Mouse (Mus musculus): ENCODE data around the gene Hist1h4m. TPM values are rescaled to one million over a fixed set of nuclear protein-coding genes. Genes with fewer than 3 reads are reported as not detected.

Gene Hist1h4m
- polyA plus RNA-seq, 1 experiment from 2014 or later, result not detected

Small RNA genes within 50 kb of the gene (microRNA-seq; reads per million reads assigned to microRNA genes)
- gene Gm19658 (not detected), gene Gm44346 (not detected), gene Gm44466 (not detected)

Other genes with a start within 250 kb of the Hist1h4m start
- not detected in 2 replicates for gene Olfr1364, start 230.0 kb upstream of the Hist1h4m start, polyA plus RNA-seq (2015; fragmentation: Nextera tagmentation; extraction: Ambion mirVana)
- not detected in 2 replicates for gene Olfr1362, start 197.7 kb upstream of the Hist1h4m start, polyA plus RNA-seq (2015; fragmentation: Nextera tagmentation; extraction: Ambion mirVana)
- not detected in 2 replicates for gene Olfr11, start 169.2 kb upstream of the Hist1h4m start, polyA plus RNA-seq (2015; fragmentation: Nextera tagmentation; extraction: Ambion mirVana)
- not detected in 2 replicates for gene Olfr1361, start 148.4 kb upstream of the Hist1h4m start, polyA plus RNA-seq (2015; fragmentation: Nextera tagmentation; extraction: Ambion mirVana)
- gene Olfr1360, start 134.3 kb upstream of the Hist1h4m start, polyA plus RNA-seq (2015; fragmentation: Nextera tagmentation; extraction: Ambion mirVana), result not detected in 2 replicates
- not detected in 2 replicates for gene Olfr1359, start 113.6 kb upstream of the Hist1h4m start, polyA plus RNA-seq (2015; fragmentation: Nextera tagmentation; extraction: Ambion mirVana)
- 2.3 and 2.5 TPM in 2 replicates for gene Hist1h2bl, start 95.6 kb upstream of the Hist1h4m start, polyA plus RNA-seq (2015; fragmentation: Nextera tagmentation; extraction: Ambion mirVana)
- gene Hist1h2ai, start 95.3 kb upstream of the Hist1h4m start, polyA plus RNA-seq (2015; fragmentation: Nextera tagmentation; extraction: Ambion mirVana), result 10.9 and 17.9 TPM in 2 replicates
- 4.8 and 9.5 TPM in 2 replicates for gene Hist1h3h, start 94.1 kb upstream of the Hist1h4m start, polyA plus RNA-seq (2015; fragmentation: Nextera tagmentation; extraction: Ambion mirVana)
- 1.7 and 3.5 TPM in 2 replicates for gene Hist1h2bm, start 89.7 kb upstream of the Hist1h4m start, polyA plus RNA-seq (2015; fragmentation: Nextera tagmentation; extraction: Ambion mirVana)
- 0.66 and 2.1 TPM in 2 replicates for gene Hist1h4j, start 76.7 kb upstream of the Hist1h4m start, polyA plus RNA-seq (2015; fragmentation: Nextera tagmentation; extraction: Ambion mirVana)
- 4.0 and 4.7 TPM in 2 replicates for gene Hist1h4k, start 61.2 kb upstream of the Hist1h4m start, polyA plus RNA-seq (2015; fragmentation: Nextera tagmentation; extraction: Ambion mirVana)
- gene Hist1h2ak, start 57.9 kb upstream of the Hist1h4m start, polyA plus RNA-seq (2015; fragmentation: Nextera tagmentation; extraction: Ambion mirVana), result 13.0 and 13.5 TPM in 2 replicates
- gene Hist1h2bn, start 57.6 kb upstream of the Hist1h4m start, polyA plus RNA-seq (2015; fragmentation: Nextera tagmentation; extraction: Ambion mirVana), result 1.9 and 2.5 TPM in 2 replicates
- 10.0 and 14.9 TPM in 2 replicates for gene Hist1h1b, start 31.1 kb upstream of the Hist1h4m start, polyA plus RNA-seq (2015; fragmentation: Nextera tagmentation; extraction: Ambion mirVana)
- gene Hist1h3i, start 28.4 kb upstream of the Hist1h4m start, polyA plus RNA-seq (2015; fragmentation: Nextera tagmentation; extraction: Ambion mirVana), result 53.6 and 66.8 TPM in 2 replicates
- gene Hist1h2an, start 24.5 kb upstream of the Hist1h4m start, polyA plus RNA-seq (2015; fragmentation: Nextera tagmentation; extraction: Ambion mirVana), result 3.8 and 4.1 TPM in 2 replicates
- gene Hist1h2bp, start 24.3 kb upstream of the Hist1h4m start, polyA plus RNA-seq (2015; fragmentation: Nextera tagmentation; extraction: Ambion mirVana), result 1.5 and 1.7 TPM in 2 replicates
- 13.4 and 17.9 TPM in 2 replicates for gene Hist1h2bq, start 1.5 kb upstream of the Hist1h4m start, polyA plus RNA-seq (2015; fragmentation: Nextera tagmentation; extraction: Ambion mirVana)
- gene Hist1h2ao, start 1.3 kb upstream of the Hist1h4m start, polyA plus RNA-seq (2015; fragmentation: Nextera tagmentation; extraction: Ambion mirVana), result not detected in 2 replicates
- 5.7 and 9.6 TPM in 2 replicates for gene Hist1h4n, start 20.4 kb downstream of the Hist1h4m start, polyA plus RNA-seq (2015; fragmentation: Nextera tagmentation; extraction: Ambion mirVana)
- gene Hist1h2ap, start 21.8 kb downstream of the Hist1h4m start, polyA plus RNA-seq (2015; fragmentation: Nextera tagmentation; extraction: Ambion mirVana), result 2,307 and 2,693 TPM in 2 replicates
- 15.5 and 19.5 TPM in 2 replicates for gene Hist1h2br, start 22.0 kb downstream of the Hist1h4m start, polyA plus RNA-seq (2015; fragmentation: Nextera tagmentation; extraction: Ambion mirVana)
- gene Zfp184, start 133.3 kb downstream of the Hist1h4m start, polyA plus RNA-seq (2015; fragmentation: Nextera tagmentation; extraction: Ambion mirVana), result 4.4 and 4.7 TPM in 2 replicates
- gene Pom121l2, start 169.4 kb downstream of the Hist1h4m start, polyA plus RNA-seq (2015; fragmentation: Nextera tagmentation; extraction: Ambion mirVana), result 0.10 TPM in 1 of 2 replicates, not detected in the other
- 1.4 and 2.0 TPM in 2 replicates for gene Prss16, start 198.0 kb downstream of the Hist1h4m start, polyA plus RNA-seq (2015; fragmentation: Nextera tagmentation; extraction: Ambion mirVana)
- gene Hist1h2ah, start 223.8 kb downstream of the Hist1h4m start, polyA plus RNA-seq (2015; fragmentation: Nextera tagmentation; extraction: Ambion mirVana), result 4.6 and 5.1 TPM in 2 replicates
- gene Hist1h2bk, start 224.1 kb downstream of the Hist1h4m start, polyA plus RNA-seq (2015; fragmentation: Nextera tagmentation; extraction: Ambion mirVana), result 1.8 and 2.9 TPM in 2 replicates
- 18.8 and 22.0 TPM in 2 replicates for gene Hist1h4i, start 229.6 kb downstream of the Hist1h4m start, polyA plus RNA-seq (2015; fragmentation: Nextera tagmentation; extraction: Ambion mirVana)
- gene Hist1h2ag, start 231.2 kb downstream of the Hist1h4m start, polyA plus RNA-seq (2015; fragmentation: Nextera tagmentation; extraction: Ambion mirVana), result 17.4 and 30.0 TPM in 2 replicates
- 4.7 and 7.7 TPM in 2 replicates for gene Hist1h2bj, start 231.5 kb downstream of the Hist1h4m start, polyA plus RNA-seq (2015; fragmentation: Nextera tagmentation; extraction: Ambion mirVana)